Mouse (Mus musculus): ENCODE measurements around the gene Peg12.
A peak's percentile ranks its signal among the peaks of the same experiment; 100 is the strongest.

Gene Peg12

DNA sequence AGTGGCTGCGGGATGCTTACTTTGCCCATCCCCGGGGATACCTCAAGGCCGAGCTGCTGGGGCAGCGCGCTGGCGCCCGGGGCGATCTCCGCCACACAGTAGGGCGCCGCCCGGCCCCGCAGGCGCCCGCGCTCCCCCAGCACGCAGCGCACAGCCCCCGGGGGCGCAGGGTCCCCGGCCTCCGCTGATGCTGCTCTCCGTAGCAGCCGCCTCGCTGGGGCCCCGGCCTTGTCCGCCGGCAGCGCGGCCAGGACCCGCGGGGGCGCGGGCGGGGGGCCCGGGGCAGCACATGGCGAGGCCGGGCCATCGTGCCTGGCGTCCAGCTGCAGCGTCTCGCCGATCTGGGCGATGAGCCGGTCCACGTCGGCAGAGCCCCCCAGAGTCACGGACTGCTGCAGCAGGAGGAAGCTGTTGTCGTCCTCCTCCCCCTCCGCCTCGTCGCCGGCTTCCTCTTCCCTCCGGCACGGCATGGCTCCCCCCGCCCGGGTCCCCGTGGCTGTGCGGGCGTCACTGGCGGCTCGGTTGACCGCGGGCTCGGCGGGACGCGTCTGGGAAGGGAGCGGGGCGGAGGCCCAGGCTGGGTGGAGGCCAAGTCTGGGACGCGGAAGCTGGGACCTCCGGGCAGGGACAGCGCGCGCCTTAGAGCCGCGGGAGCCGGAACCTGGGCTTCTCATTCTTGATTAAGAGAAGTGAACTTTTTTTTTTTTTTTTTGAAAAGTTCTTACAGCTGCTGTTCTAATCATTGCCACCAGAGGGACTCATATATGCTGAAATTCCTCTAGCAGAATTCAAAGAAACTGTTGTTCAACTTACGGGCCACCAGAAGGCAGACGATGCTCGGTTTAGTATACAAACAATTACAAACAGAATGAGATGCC is at the start of gene Peg12:
Peg12 (minus strand) TSS at position 633 of the 878 bp plus-strand sequence.
- DNase-seq, result peak; percentile 73

DNA sequence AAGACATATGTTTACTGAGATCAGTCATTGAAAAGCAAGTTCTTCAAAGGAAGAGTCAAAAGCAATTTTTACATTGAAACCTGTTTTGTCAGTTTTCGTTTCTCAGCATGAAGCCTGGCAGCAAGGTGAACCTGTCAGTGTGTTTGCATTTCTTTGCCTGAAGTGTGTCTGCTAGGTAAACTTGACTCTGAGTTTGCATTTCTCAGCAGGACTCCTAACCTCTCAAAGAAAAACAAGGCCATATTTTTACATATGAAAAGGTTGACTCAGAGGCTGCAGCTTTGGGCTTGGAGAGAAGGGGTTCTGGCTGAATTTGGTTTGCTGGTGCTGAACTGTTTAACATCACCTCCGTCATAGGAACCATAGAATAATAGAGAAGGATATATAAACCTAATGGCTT is 21.8 kb upstream of the Peg12 start:
- DNase-seq, result no peak

DNA sequence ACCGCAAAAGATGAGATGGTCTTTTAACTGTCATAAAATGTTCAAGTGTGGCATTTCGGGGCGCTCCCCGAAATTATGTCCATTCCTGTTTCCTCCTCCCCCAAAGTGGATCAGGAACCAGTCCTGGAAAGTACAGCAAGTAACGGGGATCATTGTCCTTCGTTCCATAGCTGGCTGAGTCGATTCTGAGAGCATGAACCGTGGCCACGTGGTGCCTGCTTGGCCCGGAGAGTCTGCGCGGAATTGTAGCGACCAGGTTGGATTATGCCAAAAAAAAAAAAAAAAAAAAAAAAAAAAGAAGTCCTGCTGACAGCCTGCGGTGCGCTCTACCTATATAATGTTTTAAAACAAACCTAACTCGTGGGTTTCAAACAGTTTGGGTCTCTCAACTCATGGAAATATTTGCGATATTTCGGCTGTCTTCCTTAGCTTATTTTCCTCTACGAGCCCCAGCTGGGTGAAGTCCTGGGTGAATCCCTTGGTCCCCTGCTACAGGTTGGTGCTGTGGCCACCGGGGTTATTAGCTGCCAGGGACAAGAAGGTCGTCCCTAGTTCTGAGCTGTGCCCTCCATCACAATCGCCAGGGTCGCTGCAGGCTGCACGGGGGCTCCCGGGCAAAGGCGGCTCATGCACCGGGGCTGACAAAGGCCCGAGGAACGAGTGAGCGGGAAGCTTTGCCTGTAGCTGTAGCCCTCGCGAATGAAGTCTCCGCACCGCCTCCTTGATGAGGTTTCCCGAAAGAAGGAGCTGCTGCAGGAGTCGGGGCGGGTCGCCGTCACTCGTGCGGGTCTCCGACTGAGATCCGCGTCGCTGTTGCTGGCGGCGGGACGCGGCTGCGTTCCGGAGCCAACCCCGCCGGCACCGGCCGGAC is 1.1 kb downstream of the Peg12 start:
- peak; percentile 15 for DNase-seq

DNA sequence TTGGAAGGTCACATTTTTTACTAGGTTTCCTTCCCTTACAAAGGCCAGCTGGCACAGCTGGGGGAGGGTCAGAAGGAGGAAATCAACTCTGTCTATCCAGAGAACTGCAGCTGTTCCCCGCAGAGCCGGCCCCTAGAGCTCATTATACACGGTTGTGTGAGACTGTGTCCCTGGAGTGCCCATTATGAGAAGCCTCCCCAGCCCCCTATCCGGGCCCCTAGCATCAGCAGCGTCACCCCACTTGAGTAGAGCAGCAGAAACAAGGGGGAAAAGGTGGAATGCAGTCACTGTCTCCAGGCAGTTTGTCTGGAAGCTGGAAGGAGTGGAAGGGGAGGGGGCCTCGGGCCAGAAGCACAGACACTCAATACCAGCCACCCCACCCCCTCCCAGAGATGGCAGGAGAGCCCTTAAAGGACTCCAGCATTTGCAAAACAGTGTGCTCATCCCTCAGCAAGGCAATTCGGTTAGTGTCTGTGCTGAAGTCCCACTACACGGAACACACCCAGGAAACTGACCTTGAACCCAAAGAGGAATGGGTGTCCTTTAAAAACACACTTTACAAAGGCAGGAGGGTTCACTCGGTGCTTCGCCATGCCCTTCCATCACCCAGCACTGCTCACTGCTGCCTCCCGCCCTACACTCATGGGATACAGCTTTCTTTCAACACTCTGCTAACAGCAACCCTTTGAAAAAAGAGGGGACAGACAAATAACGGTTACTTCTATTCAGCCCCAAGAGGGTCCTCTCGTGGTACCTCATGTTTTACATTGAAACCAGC is 1.9 kb downstream of the Peg12 start:
- peak; percentile 26 for DNase-seq

DNA sequence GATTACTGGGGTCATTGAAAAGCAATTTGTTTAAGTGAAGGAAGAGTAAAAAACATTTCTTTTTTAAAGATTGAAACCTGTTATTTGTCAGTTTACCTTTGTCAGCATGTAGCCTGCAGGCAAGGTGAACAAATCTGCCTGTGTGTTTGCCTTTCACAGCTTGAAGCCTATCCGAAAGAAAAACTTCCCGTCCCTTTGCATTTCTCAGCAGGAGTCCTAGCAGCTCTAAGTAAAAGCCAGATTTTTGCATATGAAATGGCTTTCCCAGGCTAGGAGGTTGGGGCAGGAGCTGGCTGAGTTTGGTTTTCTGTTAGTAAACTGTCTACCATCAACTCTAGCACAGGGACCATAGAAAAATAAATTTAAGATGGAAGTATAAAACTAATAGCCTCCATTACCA is 12.0 kb downstream of the Peg12 start:
- DNase-seq, result no peak

DNA sequence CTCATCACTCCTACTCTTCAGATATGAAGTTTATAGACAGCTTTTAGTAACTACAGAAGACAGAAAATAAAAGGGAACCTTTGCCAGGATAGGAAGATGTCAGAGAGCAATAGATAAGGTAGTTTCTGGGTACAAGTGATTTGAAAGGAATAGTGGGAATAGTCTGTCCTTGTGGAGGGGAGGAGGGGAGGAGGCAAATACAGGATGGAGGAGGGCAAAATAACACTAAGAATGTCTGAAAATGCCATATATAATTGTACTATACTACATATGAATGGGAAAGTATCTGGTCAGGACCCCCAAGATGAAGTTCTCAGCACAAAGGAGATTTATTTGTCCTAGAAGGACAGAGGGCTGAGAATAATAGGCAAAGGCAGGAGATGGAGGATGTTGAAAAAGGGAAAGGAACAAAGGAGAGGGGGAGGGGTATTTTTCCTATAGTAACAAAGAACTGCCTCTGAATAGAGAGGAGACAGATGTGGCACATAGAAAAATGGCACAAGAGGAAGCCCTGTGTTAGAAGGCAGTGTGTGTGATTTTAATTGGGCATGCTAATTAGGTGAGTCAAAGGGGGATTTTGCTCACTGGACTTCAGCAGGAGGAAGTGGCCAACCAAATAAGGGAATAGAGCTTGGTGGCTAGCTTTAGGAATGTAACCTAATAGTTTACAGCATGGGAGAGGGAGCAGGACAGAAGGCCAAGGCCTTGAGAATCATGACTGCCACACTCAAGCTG is 18.7 kb downstream of the Peg12 start:
- no peak for DNase-seq

DNA sequence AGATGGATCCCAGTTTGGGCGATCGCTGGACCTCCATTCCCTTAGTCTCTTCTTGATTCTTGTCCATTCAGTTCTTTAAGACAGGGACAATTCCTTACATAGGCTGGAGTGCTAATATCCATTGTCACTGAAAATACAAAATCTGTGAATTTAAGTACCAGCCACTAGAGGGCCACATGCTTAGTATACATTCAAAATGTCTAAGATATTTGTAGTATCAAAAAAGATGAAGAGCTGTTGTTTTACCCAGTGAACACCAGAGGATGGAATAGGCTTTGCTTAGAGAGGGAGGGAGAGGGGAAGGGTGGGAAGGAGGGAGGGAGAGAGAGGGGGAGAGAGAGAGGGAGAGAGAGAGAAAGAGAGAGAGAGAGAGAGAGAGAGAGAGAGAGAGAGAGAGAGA is 27.9 kb downstream of the Peg12 start:
- no peak for DNase-seq

DNA sequence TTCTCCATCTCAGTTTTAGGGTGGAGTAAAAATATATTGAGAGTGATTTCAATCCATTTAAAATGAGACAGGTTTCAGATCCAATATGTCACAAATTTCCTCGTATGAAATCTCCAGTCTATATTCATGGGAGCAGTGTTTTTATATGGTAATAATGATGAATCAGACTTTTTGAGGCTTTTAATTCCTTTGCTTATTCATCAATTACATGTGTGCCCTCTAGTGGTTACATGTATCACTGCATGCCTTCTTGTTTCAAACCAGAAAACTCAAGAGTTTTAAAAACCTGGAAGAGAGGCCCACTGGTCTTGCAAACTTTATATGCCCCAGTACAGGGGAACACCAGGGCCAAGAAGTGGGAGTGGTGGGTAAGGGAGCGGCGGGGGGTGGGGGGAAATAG is 31.1 kb downstream of the Peg12 start:
- peak; percentile 1 for DNase-seq

DNA sequence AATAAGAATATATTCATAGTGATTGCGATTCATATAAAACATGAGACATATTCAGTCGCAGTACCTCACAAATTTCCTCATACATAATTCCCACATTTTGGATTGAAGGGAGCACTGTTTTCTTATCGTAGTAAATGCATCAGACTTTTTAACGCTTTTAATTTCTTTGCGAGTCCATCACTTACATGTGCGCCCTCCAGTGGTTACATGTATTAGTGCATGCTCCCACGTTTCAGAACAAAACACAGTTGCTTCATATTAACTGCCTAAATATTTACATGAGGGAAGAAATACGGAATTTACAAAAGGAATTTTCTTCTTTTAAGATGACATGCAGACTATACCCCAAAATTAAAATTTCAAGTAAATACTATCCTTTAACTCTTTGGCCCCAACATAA is 36.0 kb downstream of the Peg12 start:
- peak; percentile 12 for DNase-seq

DNA sequence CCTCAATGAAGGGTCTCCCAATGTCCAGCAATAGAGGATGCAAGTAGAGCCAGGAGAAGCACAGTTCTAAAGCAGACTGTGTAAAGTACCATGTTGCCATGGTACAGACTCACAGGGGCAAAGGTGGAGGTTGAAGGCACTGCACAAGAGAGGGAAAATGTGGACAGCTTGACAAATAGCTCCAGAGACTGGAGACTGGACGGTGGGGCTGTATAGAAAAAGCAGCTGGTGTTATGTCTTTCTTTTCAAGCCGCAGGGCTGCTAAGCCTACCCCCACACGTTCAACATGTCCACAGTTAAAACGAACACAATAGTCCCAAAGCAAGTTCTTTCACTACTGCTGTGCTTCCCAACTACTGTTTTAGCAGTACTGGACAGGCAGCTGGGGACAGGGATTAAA is 41.1 kb downstream of the Peg12 start:
- no peak for DNase-seq

DNA sequence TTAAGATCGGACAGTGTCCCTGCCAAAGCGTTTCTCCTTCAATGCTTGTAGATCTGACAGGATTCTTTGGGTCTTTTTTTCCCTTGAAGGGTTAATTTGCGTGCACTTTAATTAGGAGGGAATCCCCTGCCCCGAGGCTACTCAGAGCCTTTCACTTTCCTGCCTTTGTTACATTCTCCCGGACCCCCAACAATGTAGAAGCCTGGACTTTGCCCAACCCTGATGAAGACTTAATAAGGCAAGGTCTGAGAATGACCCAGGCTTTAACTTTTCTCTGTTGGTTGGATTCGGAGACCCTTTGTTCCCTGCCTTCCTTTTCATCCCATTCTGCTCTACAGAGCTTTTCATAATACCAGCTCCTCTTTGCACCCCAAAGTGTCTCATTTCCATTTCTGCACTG is 43.7 kb downstream of the Peg12 start:
- DNase-seq, result no peak

DNA sequence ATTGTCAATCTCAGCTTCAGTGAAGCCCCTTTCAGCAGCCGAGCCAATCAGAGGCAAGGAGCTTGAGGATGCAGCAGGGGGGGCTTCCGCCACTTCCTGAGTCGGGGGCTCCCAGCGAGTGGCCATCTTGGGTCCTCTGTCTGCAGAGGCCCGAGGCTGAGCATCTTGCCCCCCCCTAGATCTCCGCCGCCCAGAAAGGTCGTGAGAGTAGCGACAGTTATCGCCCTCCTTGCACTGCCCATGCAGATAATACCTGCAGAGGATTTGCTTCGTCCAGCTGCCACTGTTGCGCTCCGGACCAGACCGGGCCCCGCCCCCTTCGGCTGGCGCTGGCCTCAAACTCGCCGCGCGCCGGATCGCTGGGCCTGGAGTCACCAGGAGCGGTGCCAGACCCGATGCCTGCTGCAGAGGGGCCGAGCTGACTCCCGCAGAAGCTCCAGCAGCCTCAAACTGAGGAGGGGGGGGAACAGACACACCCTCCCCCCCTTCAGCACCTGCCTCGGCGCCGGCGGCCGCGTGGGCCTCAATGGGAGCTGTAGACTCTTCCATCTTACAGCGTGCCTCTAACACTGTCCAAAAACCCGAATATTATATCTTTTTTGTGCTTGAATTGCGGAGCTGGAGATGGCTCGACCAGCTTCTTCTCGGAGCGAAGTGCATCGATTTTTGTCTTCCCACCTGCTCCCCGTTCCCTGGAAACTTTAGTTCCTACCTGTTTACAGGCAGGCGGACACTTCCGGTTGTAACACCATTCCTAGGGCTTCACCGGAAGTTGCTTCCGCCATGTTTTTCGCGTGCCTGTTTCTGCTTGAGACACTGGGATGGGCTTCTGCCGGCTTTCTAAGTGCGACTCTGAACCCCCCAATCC is 44.6 kb downstream of the Peg12 start, which contains the start of gene Mkrn3:
Mkrn3 (minus strand) TSS at position 647 of the 868 bp plus-strand sequence.
- peak; percentile 87 for DNase-seq

DNA sequence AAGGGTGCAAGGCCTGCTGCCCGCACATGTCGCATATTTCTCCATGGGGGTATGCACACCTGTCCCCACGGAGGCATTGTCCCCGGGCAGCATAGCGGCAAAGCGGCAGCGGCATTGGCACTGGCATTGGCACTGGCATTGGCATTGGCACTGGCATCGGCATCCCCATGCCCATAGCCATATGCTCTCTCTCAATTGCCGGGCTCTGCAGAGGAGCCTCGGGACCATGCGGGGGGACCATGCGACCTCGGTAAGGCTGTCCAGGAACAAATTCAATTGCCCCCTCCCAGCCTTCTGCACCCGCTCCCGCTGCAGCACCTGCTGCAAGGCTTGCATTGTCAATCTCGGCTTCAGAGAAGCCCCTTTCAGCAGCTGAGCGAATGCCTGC is 45.2 kb downstream of the Peg12 start:
- DNase-seq, result no peak

DNA sequence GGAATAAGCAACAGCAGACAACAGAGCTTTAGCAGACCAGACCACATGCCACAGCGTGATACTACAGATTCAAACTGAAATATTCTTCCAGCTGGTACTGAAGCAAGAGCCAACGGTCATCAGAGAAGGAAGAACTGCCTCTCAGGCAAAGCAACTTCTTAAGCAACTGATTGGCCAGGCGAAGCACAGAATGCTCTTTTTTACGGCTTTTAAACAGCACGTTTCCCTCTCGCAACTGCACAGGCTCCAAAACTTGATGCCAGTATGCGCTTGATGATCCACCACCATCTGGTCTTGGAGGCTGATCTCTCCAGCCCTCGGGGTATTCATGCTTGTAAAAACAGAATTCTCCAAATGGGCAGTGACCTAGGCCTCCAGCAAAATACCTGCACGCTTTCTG is 46.0 kb downstream of the Peg12 start:
- no peak for DNase-seq

DNA sequence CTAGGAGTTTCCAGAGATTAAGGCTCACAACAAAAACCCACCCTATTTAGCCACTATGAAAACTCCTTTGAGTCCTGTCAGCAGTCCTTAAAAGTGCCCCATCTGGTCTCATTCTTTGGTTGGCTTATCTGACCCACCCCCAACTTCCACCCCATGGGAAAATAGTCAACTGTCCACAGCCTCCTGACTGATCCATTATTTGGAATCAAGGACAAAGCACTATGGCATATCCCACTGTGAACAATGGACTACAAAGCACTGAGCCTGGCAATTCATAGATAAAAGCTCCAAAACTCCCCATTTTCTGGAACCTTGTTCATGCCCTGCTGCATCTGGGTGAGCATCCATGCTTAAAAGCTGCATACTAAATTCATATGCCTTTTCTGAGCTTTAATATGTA is 48.1 kb downstream of the Peg12 start:
- no peak for DNase-seq

DNA sequence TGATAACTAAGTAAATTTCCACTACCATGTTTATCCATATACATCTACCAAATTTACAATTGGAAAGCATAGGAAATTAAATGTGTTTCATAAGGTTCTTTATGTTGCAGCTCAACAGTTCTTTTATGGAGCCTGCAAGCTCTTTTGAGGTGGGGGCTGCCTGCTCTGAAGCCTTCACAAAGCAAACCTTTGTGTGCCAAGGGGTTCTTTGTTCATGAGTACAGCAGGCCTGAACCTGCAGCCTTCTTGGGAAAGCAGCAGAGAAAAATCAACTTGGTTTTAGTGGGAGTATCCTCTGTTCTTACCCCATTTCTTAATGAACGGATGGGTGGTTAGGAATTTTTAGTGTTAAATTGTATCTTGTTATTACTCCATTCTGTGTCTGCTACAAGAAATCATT is 49.1 kb downstream of the Peg12 start:
- no peak for DNase-seq

Data from kidney, postnatal 14 days (tissue).